Mouse (Mus musculus) embryo, embryonic 10.5 days (tissue): ENCODE results near the gene Sgsm3.
"Not testable (repeated sequence)": the region's sequence is repeated elsewhere in the genome, so short reads cannot be mapped to it uniquely, and the experiment has no call there.

Experiments
- DNase-seq: peaks from one replicate; pipeline ENCODE4 v3.0.0-alpha.2; 2015; ENCODE audit warnings: low spot score

The Sgsm3 gene

DNA sequence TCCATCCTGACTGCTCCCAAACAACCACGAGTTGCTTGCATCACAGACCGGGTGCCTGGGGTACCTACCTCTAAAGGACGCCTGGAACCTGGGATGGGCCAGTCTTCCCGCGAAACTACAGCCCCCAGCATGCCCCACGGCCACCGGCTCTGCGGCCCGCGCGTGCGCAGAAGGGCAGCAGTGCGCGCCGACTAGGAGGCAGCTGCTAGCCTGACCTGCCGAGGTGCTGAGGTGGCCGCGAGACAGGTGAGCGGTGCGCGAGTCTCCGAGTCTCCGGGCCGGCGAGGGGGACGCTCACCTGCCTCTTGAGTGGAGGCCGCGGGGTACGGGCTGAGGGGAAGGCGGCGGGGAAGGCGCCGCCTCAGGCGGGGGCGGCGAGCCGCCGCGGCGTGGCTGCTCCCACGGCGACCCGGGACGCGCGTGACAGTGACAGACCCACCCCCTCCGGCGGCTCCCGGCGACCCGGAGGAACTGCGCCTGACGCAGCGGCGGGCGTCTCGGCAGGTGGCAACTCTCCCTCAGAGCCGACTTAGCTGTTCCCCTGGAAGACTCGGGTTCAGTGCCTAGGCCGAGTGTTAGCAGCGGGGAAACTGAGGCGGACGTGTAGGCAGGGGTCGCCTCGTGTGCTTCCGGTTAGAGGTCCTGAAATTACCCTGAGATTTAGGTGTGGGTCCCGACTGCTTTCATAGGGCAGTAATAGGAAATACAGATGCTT, at the start of gene Sgsm3:
Gene Sgsm3, plus strand, starts transcription at position 146 of the 715 bp plus-strand sequence.
- DNase-seq, result peak; percentile 87

DNA sequence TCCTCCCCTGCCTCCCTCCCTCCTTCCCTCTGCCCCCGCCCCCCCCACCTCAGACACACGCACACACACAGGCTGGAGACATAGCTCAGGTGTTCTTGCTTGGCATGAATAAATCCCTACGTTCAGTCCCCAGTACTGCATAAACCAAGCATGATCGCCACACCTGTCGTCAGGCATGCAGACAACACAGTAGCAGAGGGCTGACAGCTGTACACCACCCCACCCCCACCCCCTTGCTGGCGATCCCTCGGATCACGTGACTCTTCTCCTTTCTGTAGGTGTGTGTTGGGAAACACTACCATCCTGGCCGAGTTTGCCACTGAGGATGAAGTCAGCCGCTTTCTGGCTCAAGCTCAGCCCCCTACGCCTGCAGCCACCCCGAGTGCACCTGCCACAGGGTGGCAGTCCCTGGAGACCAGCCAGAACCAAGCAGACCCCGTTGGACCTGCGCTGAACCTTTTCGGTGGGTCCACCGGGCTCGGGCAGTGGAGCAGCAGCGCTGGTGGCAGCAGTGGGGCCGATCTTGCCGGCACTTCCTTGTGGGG, 48.7 kb upstream of the Sgsm3 start:
- DNase-seq, result no peak

DNA sequence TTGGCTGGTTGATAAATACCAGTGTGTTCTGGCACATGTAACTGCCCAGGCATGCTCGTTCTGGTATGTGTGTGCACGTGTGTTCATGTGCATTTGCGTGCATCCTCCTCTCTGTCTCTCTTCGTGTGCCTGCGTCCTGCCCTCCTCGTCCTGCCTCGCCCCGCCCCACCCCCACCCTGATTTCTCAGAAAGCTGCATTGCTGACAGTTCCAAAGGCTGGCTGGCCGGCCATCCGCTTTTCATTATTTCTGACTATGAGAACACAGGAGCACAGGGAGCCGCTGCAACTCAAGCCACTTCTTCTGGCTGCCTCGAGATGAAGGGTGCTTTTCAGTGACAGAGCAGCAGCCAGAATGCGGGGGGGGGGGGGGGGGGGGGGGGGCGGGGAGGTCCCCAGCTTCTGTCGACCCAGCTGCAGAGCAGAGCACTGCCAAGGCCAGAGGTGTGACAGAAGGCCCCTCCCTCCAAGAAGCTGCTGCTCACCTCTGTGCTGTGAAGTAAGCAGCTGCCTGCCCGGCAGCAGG, 47.5 kb upstream of the Sgsm3 start:
- DNase-seq, result peak; percentile 71

DNA sequence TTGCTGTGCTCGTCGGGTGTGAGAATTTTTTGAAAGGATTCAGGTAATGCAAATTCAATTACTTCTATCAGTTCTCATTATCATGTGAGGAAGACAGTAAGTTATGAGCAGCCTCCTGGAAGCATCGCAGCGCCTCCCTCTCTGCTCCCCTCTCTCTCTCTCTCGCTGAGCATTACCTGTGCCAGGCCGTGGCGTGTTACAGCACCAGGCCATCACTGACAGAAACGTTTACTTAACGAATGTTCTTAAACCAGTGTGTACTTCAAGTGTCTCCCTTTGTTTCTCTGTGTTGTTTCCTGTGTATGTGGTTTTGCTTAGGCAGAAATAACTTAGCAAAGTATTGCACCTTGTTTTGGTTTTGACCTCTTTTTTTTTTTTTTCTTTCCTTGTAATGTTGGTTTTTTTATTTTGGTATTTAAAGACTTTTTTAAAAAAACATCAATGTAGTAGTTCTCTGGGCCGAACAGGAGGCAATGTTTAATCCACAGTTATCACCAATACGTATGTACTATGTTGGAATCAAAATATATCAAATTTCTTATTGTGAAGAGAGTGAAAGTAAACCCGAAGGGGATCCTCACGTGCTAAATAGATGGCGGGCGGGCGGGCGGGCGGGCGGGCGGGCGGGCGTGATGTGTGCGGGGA, 46.8 kb upstream of the Sgsm3 start:
- not testable (repeated sequence) for DNase-seq

DNA sequence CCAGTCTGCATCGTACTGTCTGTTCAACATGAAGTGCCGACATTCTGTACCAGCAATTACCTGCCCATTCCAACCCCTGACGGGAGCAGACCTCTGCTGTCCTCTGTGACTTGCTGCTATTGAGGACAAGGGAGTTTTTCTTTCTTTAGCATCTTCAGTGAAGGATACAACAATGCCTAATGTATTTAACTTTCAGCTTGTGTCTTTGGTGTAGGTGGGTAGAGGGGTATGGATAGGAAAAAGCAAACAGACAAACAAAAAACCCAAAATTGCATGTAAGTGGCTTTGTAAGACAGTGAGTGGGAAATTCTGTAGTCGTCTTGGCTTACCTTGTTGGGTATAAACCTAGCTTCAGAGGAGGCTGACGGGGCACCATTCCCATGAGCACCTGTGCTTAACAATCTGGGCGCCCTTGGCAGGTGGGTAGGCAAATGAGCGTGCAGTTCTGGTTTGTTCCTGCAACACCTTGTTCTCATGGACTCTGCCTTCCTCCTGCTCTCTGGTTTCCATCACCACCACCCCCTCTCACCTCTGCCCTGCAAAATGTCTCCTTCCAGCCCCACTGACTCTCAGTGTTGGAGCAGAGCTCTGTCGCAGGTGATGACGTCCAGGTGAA, 46.1 kb upstream of the Sgsm3 start:
- no peak for DNase-seq

DNA sequence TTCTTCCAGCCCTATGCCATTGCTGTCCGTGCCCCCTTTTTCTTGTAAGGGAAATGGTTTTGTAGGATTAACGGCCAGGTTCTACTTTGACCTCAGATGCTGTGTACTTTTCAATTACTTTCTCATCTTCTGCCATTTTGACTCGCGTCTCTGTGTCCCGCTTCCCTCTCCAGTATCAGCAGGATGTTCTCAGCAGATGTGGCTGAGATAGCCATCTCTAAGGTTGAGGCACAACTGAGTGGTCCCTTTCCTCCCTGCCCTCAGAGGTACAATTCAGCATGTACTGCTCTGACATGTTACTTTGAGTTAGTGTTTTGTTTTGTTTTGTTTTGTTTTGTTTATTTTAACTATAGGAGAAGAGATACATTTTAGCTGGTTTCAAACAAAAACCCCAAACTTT, 42.7 kb upstream of the Sgsm3 start:
- no peak for DNase-seq

DNA sequence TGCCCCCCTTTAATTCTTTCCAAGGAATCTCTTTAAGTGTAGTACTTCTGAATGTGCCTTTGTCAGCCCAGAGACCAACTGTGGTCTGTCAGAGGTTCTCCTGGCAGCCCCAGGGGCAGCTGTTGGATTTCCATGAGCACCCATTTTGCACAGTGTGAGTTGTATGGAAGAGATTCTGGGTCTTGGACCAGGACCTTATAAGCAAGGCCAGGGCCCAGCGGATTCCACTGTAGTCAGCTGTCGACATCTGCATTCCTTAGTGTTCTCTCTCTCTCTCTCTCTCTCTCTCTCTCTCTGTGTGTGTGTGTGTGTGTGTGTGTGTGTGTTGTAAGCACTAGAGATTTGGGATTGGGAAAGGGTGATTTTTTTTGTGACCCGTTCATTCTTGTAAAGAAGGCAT, 40.9 kb upstream of the Sgsm3 start:
- DNase-seq, result no peak

DNA sequence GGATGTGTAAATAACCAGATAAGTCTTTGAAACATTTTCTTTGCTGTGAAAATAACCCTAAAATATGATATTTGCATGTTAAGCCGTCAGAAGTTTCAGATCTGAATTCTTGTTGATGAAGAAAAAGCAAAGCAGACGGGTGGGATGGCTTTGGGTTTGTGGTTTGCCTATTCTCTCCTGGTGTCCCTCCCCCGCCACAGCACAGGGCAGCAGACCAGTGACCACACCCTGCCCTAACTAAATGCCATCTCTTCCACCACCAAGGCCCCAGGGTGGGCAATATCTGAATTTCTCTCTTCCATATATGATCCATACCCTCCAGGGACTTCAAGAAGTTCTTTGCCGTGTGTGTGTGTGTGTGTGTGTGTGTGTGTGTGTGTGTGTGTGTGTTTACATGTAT, 39.0 kb upstream of the Sgsm3 start:
- DNase-seq, result no peak

DNA sequence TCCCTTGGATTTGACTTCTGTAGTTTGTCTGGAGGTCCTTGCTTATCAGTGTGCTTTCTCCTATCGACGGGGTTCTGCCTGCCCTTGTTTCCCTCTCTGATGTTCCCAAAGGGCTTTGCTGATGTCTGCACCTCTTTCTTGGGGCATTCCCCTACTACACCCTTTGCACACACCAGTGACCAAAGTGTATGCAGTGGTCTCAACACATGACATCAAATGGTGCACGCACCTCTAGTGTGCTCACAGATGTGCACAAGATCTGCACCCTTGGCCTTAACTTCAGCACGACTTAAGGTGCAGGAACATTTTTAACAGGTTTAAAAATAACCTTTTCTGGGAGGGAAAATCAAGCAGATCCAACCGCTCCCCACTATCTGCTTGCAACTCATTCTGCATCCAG, 38.2 kb upstream of the Sgsm3 start:
- no peak for DNase-seq

DNA sequence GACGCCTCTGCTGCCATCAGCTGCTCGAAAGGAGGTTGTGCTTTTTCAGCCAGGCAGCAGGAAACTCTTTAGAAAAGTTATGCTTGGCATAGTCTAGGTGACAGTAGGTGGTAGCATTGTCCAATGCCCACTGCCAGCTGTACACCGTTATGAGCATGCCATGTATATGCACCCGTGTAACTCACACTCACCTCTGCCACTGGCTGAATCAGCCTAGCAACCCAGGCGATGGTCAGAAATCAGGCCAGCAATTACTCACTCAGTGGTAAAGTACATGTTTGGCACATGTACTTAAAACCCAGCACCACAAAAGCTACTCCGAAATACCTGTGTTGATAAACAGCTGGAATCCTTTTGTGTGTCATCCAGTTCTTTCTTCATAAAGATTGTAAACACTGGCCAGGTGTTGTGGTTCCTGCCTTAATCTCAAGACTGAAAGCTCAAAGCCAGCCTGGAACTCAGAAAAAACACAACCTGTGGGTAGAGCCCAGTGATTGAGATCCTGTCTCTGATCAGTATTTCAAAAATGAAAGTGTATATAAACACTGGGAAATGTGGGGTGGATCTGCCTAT, 36.0 kb upstream of the Sgsm3 start:
- no peak for DNase-seq

DNA sequence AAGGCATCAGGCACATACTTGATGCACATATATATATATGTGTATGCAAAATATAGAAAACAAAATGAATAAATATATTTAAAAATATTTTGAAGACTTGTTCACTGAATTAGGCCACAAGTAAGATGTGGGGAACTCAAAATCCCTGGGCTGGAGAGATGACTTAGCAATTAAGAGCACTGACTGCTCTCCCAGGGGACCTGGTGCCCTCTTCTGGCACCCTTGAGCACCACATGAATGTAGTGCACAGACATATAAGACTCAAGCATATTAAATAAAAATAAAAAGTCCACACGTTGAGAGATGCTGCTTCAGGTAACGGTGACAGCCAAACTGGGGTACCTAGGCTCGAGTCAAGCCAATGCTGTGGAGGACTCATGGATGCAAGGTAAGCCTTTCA, 31.7 kb upstream of the Sgsm3 start:
- peak; percentile 6 for DNase-seq

DNA sequence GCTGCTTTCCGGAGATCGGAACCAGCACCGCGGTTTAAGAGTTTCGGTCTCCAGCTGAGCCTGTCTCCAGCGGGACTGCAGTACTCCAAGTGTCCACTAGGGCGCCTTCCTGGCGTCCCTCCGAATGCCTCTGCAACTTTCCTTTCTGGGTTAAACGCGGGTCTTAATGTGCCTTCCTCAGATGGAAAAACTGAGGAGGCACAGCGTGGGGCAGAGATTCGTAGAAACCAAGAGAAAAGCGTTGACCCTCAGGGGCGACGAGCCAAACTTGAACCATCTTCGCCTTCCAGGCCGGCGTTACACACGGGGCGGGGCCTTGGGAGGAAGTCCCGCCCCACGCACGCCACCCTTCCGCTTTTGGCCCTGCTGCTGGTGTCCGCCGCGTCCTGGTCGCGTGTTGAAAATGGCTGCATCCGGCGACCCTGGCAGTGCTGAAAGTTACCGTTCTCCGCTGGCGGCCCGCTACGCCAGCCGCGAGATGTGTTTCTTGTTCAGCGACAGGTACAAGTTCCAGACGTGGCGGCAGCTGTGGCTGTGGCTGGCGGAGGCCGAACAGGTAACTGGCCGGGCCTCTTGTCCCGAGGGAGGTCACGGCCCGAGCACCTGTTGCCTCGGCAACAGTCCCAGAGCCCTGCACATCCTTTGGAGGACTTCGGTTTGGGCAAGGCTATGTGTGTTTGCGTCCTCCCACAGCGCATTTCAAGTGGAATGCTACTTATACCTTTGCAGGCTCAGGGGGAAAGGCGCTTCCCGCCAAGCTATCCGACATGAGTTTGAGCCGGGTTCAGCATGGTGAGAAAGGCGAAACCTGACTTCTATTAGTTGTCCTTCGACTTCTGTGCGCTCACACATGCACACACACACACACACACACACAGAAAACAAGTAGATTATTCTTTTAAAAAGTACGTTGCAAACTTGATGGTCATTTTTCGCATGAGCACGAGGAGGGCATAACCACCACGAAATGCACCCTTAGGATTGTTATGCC, 29.1 kb upstream of the Sgsm3 start, which contains the start of gene Adsl:
Gene Adsl, plus strand, starts transcription at position 346 of the 991 bp plus-strand sequence.
- DNase-seq, result peak; percentile 94

DNA sequence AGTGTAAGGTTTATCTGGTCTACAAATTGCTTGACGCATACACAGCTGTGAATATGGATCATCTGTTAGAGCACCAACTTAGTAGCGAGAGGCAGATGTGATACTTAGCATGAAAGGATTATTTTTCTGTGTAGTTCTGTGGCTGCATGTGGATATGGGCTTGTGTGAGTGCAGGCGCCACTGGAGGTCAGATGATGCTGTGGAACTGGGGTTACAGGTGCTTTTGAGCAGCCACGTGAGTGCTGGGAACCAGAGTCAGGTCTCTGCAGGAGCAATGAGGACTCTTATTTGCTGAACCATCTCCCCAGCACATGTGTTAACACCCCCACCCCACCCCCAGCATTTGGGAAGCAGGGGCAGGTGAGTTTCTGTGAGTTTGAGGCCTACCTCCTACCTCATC, 28.1 kb upstream of the Sgsm3 start:
- DNase-seq, result no peak

DNA sequence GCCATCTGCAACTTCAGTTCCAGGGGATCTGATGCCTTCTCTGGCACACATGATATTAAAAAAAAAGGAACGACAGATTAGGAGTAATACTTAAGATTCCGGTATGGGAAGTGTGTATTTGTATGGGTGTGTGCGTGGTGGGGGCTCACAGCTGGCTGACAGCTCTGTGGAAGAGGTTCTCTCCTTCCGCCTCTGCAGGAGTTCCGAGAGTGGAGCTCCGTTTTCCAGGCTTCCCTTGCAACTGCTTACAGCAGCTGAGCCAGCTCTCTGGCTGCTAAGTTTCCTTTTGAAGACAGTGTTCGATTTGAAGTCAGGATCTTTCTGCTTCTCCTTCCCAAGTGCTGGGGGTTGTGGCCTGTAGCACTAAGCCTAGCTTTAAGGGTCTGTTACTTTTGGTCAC, 27.5 kb upstream of the Sgsm3 start:
- no peak for DNase-seq

DNA sequence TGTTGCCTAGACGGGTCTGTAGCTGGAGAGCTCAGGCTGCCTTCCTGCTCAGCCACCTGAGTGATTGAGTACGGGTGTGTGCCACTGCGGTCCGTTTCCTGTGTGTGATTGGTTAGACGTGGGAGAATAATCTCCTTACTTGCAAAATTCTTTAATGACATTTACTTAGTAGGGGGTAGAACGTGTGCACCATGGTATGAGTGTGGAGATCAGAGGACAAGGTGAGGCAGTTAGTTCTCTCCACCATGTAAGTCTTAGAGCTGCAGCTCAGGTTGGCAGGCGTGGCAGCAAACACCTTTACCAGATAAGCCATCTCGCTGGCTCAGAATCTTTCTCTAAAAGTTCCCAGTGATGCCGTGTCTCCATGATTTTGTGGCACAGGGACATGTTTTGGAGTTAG, 23.6 kb upstream of the Sgsm3 start:
- DNase-seq, result no peak

DNA sequence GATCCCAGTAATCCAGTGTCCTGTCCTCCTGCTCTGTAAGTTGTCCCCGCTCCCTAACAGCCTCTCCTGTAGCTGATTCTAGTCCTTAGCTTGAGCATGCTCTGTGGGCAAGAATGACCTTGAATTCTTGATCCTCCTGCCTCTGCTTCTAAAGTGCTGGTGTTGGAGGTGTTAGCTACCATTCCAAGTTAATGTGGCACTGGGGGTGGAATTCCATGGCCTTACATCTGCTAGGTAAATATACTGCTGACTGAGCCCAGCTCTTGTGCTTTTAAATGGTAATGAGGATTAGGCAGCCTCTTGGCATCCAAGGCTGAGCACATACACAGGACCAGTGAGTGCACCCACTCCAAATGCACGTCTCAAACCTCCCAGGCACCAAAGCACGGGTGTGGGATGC, 22.7 kb upstream of the Sgsm3 start:
- no peak for DNase-seq

DNA sequence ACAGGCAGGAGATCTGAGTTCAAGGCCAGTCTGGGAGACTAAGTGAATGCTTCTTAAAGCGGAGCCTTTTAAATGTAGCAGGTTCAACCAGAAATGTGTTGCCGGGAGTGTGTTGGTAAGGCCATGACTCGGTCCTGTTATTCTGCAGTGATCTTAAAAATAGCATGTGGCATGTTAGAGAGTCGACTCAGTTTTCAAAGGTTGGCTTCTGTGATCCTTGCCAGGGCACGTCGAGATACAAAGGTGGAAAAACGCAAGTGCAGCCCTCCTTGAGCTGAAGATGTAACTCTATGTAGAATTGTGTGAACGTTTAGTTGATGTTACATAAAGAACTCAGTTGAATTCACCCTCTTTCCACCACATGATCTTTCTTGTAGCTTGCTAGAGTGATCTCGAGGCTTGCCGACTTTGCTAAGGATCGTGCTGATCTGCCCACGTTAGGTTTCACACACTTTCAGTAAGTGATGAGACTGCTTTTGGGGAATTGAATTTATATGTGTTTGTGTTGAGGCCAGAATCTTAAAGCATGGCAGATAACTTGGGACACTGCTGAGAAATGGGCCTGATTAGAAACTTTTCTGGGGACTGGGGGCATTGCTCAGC, 21.6 kb upstream of the Sgsm3 start:
- no peak for DNase-seq

DNA sequence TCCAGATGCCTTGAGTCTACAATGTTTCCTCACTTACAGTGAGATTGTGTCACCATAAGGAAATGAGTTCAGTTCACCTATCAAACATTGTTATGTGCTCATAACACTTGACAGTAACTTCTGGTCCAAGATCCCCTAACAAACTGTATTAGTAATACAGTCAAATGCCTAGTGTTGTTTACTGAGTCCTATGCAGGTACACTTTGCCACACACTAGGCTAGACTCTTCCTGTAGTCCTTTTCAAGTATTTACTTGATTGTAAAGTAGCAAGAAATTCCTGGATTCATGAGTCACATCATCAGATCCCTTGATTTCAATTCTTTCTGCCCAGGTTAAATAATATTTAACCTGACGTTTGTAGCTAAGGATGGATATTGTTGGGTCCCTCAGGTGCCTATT, 8.2 kb upstream of the Sgsm3 start:
- no peak for DNase-seq

DNA sequence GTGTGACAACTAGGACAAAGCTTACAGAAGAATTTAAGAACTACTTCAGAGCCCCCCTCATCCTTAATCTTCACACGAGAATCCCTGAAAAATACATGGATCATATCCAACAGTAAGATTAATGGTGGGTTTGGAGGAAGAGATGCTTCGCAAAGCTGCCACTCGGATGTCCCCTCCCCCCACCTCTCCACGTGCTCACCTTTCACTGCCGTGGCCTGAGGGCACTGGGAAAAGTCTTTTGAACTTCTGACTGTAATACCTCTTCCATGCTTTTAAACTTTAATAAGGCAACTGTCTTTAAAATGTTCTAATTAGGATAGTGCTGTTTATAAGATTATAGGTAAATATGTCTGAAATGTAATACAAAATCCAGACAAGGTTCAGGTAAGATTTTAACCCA, 3.3 kb upstream of the Sgsm3 start:
- no peak for DNase-seq

DNA sequence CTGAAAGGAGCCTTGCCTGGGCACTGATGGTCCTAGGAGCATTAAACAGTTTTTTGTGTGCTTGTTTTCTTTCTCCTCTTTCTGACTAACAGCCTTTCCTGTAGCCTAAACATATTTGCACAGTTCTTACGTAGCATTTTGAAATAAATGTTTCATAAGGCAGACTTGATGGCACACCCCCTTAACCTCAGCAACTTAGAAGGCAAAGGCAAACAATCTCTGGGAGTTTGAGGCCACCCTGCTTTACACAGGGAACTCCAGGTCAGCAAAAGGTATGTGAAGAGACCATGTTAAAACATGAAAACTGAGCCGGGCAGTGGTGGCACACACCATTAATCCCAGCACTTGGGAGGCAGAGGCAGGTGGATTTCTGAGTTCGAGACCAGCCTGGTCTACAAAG, 1.9 kb upstream of the Sgsm3 start:
- DNase-seq, result no peak

DNA sequence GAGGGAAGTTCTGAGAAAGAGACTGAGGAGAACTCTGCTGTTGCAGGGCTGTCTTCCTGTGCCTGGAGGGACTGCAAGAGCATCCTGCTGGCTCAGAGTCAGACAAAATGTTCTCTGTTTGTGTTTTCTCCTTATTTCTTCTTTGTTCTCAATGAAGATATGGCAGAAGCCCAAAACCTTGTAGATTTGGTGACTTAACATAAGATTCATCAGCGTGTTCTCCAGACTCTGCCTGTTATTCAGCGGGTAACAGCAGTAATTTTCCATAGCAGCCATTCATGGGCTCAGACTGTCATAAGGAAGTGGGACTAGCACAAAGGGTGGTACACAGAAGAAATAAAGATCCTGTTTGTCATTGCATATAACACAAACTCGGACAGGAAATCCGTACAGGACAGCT, 2.0 kb downstream of the Sgsm3 start:
- DNase-seq, result no peak
